In the genomic region with DNA sequence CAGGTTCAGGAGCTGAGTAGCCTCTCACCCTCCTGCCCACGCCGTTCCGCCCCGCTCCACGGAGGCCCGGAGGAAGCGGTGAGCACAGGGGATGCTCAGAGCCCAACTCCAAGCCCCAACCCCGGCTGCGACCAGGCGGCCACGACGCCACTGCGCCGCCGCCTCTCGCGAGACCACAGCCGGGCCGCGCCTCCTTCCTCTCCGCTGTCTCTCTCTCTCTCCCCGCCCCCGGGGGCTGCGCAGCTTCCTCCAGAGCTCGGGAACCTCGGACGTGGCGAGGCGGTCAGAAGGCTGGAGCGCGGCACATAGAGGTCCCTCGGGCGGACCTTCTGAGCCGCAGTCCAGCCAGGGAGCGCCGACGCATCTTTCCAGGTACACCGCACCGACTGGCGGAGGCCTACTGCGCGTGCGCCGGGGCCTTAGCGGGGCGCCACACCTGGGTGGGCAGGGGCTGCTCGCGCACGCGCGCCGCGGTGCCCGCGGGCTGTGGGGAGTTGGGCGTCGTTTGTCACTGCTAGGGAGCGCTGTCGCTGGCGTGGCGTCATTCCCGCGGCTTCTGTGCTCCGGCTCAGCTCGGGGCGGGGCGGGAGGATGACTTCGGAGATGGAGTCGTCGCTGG, we compare ENCODE assay signal across 8 mouse cellular contexts. TPM values are rescaled to one million over a fixed set of nuclear protein-coding genes. Genes with fewer than 3 reads are reported as not detected.
DNase-seq lines count a peak whose midpoint lies in the region; ATAC-seq and TF ChIP-seq lines count a peak whose summit lies in the region.

A gene (plus strand): TSS at position 180 of the 619 bp plus-strand sequence.

- no peaks in the 10 kb centered on the region for H3K9me3 ChIP-seq in embryonic facial prominence, embryonic 14.5 days (ENCODE audit: control insufficient read depth, low read length)
- H3K9me3 ChIP-seq in limb, embryonic 13.5 days, result no peaks in the 10 kb centered on the region
- no peaks in the 10 kb centered on the region for H3K9me3 ChIP-seq in midbrain, embryonic 16.5 days (replicated peaks; ENCODE audit: control insufficient read depth, low read length, poor library complexity, severe bottlenecking)

- intact Hi-C loops in heart, adult 2 months (cut with DNase I), result loop anchor here (5.0 to 10.0 kb wide), 2 partner anchors 78 to 761 kb away; a partner anchor contains a TSS

- peak; percentile 43 for TF ChIP-seq CTCF in heart, adult 2 months (IDR thresholded peaks at IDR 0.05)

- TF ChIP-seq POLR2A in heart, adult 2 months (IDR thresholded peaks at IDR 0.05; ENCODE audit: insufficient read depth, low read depth, low read length), result peak; percentile 94

- 0 out of 2 replicates have a peak, but pooled peaks cover 3% of the 10 kb centered on the region for H3K36me3 ChIP-seq in embryonic facial prominence, embryonic 14.5 days (ENCODE audit: control insufficient read depth, insufficient read depth, low read length)
- H3K36me3 ChIP-seq in heart, adult 2 months (ENCODE audit: control insufficient read depth, insufficient read depth, low read length), result no peaks in the 10 kb centered on the region
- H3K36me3 ChIP-seq in limb, embryonic 13.5 days, result no peaks in the 10 kb centered on the region
- no peaks in the 10 kb centered on the region for H3K36me3 ChIP-seq in midbrain, embryonic 16.5 days (ENCODE audit: control insufficient read depth, insufficient read depth, low read length)

- peak; percentile 98 for ATAC-seq in embryonic facial prominence, embryonic 14.5 days (ENCODE audit: low read depth)
- peak; percentile 96 for ATAC-seq in limb, embryonic 13.5 days (ENCODE audit: low FRiP score, low read depth)
- peak; percentile 97 for ATAC-seq in midbrain, embryonic 16.5 days

- WGBS in embryonic facial prominence, embryonic 14.5 days, result 0% methylated on average over 35 of the region's 70 CpGs
- WGBS in heart, adult 2 months, result under 1% methylated on average over 69 of the region's 70 CpGs
- under 1% methylated on average over 70 of the region's 70 CpGs for WGBS in limb, embryonic 13.5 days
- WGBS in midbrain, embryonic 16.5 days, result under 1% methylated on average over 69 of the region's 70 CpGs

- H3K4me2 ChIP-seq in embryonic facial prominence, embryonic 14.5 days (ENCODE audit: low read depth, low read length), result peak within 1 kb of the TSS; percentile 76
- peak within 1 kb of the TSS; percentile 77 for H3K4me2 ChIP-seq in limb, embryonic 13.5 days (replicated peaks)
- H3K4me2 ChIP-seq in midbrain, embryonic 16.5 days (ENCODE audit: low read length), result peak within 1 kb of the TSS; percentile 93

- peak within 1 kb of the TSS; percentile 72 for H3K4me3 ChIP-seq in embryonic facial prominence, embryonic 14.5 days (ENCODE audit: low read depth, low read length)
- peak within 1 kb of the TSS; percentile 93 for H3K4me3 ChIP-seq in heart, adult 2 months
- peak within 1 kb of the TSS; percentile 81 for H3K4me3 ChIP-seq in limb, embryonic 13.5 days
- H3K4me3 ChIP-seq in midbrain, embryonic 16.5 days (ENCODE audit: low read depth, low read length), result peak within 1 kb of the TSS; percentile 82

- DNase-seq in 3T3-L1 (ENCODE audit: low read depth, low spot score), result peak; percentile 98
- peak; percentile 92 to 95 for DNase-seq in adrenal gland, postnatal 4 days (ENCODE audit: low spot score in 2 of 2)
- DNase-seq in embryonic facial prominence, embryonic 14.5 days (ENCODE audit: low spot score), result peak; percentile 98
- DNase-seq in heart, adult 2 months, result peak; percentile 97
- DNase-seq in kidney, adult 8-10 months, result peak; percentile 96 to 97
- DNase-seq in spleen, postnatal 10 days (ENCODE audit: low spot score in 2 of 2), result peak; percentile 95

- peaks cover 16% of the 10 kb centered on the region for H3K4me1 ChIP-seq in embryonic facial prominence, embryonic 14.5 days (ENCODE audit: control insufficient read depth, insufficient read depth, low read length)
- H3K4me1 ChIP-seq in heart, adult 2 months (ENCODE audit: control insufficient read depth, insufficient read depth, low read length), result no peaks in the 10 kb centered on the region; the same call in 1 of the 2 replicates
- H3K4me1 ChIP-seq in limb, embryonic 13.5 days, result peaks cover 26% of the 10 kb centered on the region
- H3K4me1 ChIP-seq in midbrain, embryonic 16.5 days (ENCODE audit: control insufficient read depth, insufficient read depth, low read length), result peaks cover 24% of the 10 kb centered on the region

- H3K79me2 ChIP-seq in heart, adult 2 months (replicated peaks; ENCODE audit: control insufficient read depth, insufficient read depth, low read length), result peaks cover 5% of the 10 kb centered on the region; the same call in 1 of the 2 replicates

- peak within 1 kb of the TSS; percentile 91 for H3K9ac ChIP-seq in embryonic facial prominence, embryonic 14.5 days (ENCODE audit: low read depth, low read length)
- H3K9ac ChIP-seq in heart, adult 2 months (ENCODE audit: low read depth, low read length), result peak within 1 kb of the TSS; percentile 90
- H3K9ac ChIP-seq in limb, embryonic 13.5 days, result peak within 1 kb of the TSS; percentile 92
- H3K9ac ChIP-seq in midbrain, embryonic 16.5 days (ENCODE audit: low read depth, low read length), result peak within 1 kb of the TSS; percentile 90

- no peaks in the 10 kb centered on the region for H3K27me3 ChIP-seq in embryonic facial prominence, embryonic 14.5 days (replicated peaks; ENCODE audit: control insufficient read depth, insufficient read depth, low read length)
- H3K27me3 ChIP-seq in heart, adult 2 months (ENCODE audit: control insufficient read depth, insufficient read depth, low read length), result no peaks in the 10 kb centered on the region
- no peaks in the 10 kb centered on the region for H3K27me3 ChIP-seq in limb, embryonic 13.5 days
- no peaks in the 10 kb centered on the region for H3K27me3 ChIP-seq in midbrain, embryonic 16.5 days (ENCODE audit: control insufficient read depth, insufficient read depth, low read depth, low read length)

- peak; percentile 10; the same call in 1 of the 2 replicates for TF ChIP-seq EP300 in heart, adult 2 months (IDR thresholded peaks at IDR 0.05; ENCODE audit: insufficient read depth, low read depth, low read length)

- H3K27ac ChIP-seq in embryonic facial prominence, embryonic 14.5 days (replicated peaks; ENCODE audit: low read depth, low read length), result peak within 1 kb of the TSS; percentile 97
- H3K27ac ChIP-seq in heart, adult 2 months, result peak within 1 kb of the TSS; percentile 94
- peak within 1 kb of the TSS; percentile 92 for H3K27ac ChIP-seq in limb, embryonic 13.5 days
- H3K27ac ChIP-seq in midbrain, embryonic 16.5 days (ENCODE audit: low read length), result peak within 1 kb of the TSS; percentile 91

RNA-seq across cellular contexts. Expression of the gene that starts here (rescaled TPM):
- total RNA-seq in adrenal gland, postnatal 4 days (2021), result 10 to 100 TPM; 18.3 to 19.9 TPM
- 25.8 and 29.0 TPM in 2 replicates for polyA plus RNA-seq in embryonic facial prominence, embryonic 14.5 days (2014; fragmentation: Nextera tagmentation; extraction: Ambion mirVana)
- total RNA-seq in heart, adult 2 months (2021), result 10 to 100 TPM in 1 of 2 experiments, 1 to 10 TPM in 1; 9.2 to 10.7 TPM
- 3.9 and 7.1 TPM in 2 replicates for polyA plus RNA-seq in heart, adult 2 months (2012; rRNA removed)
- 29.1 and 29.5 TPM in 2 replicates for polyA plus RNA-seq in limb, embryonic 13.5 days (2015; fragmentation: Nextera tagmentation; extraction: Ambion mirVana)
- 33.6 and 33.7 TPM in 2 replicates for polyA plus RNA-seq in midbrain, embryonic 16.5 days (2015; fragmentation: Nextera tagmentation; extraction: Ambion mirVana)

Comparison
In these comparisons a context has a peak if more than half of its experiments do, and no peak if none do; other contexts are left out.
1. Peak in every context shown above with its lines: DNase-seq, ATAC-seq, H3K4me3 ChIP-seq and H3K27ac ChIP-seq.